Mouse (Mus musculus) spleen, adult 2 months (tissue): ENCODE measurements at regions not wholly inside any gene's neighbourhood (a gene's known extent, or its start where the extent isn't known, plus 50 kb on each side); places are given as distances from the start of the nearest gene placed in this dataset.

ENCODE experiments used
- DNase-seq, 2 experiments: peaks; one replicate each; pipeline versions ENCODE4 v3.0.0 to v3.0.0-alpha.2; 2012 to 2021; ENCODE audit warnings: low spot score in 2 of 2, low read depth in 1 of 2
- H3K27ac ChIP-seq: fragments of 200-500 bp; 2 replicates; pipeline ENCODE4 v1.5.1; 2012; ENCODE audit warnings: low read length, inconsistent platforms; ENCODE audit not compliant: insufficient read depth
- H3K27me3 ChIP-seq: fragments of 200-500 bp; 2 replicates; pipeline ENCODE4 v1.6.1; 2012; ENCODE audit warnings: mild to moderate bottlenecking, moderate library complexity, low read length, inconsistent platforms; ENCODE audit not compliant: control insufficient read depth, insufficient read depth
- H3K36me3 ChIP-seq: fragments of 200-500 bp; 2 replicates; pipeline ENCODE4 v1.6.1; 2012; ENCODE audit warnings: mild to moderate bottlenecking, low read length, inconsistent platforms; ENCODE audit not compliant: control insufficient read depth, insufficient read depth
- H3K4me1 ChIP-seq: fragments of 200-500 bp; 2 replicates; pipeline ENCODE4 v1.6.1; 2011; ENCODE audit warnings: inconsistent platforms; ENCODE audit not compliant: control insufficient read depth, insufficient read depth, insufficient read length
- H3K4me3 ChIP-seq: fragments of 200-500 bp; 2 replicates; pipeline ENCODE4 v1.5.1; 2011; ENCODE audit warnings: mild to moderate bottlenecking, inconsistent platforms; ENCODE audit not compliant: insufficient read depth, insufficient read length; ENCODE audit errors: extremely low read depth
- CTCF ChIP-seq: fragments of 200-500 bp; IDR thresholded peaks from 2 replicates; pipeline ENCODE4 v1.5.1; 2011; ENCODE audit warnings: mild to moderate bottlenecking, inconsistent platforms; ENCODE audit not compliant: insufficient read depth, insufficient read length, insufficient replicate concordance; ENCODE audit errors: extremely low read depth
- POLR2A ChIP-seq: fragments of 200-500 bp; IDR thresholded peaks from 2 replicates; pipeline ENCODE4 v1.6.1; 2011; ENCODE audit warnings: low read depth, low read length, inconsistent platforms
- WGBS: fragments of 180-500 bp; shearing (Covaris S2); methylation state at CpG from one replicate; pipeline ENCODE4 v1.1.7; 2018; 5-methylcytosine and 5-hydroxymethylcytosine counted together

- no peak for DNase-seq
- no peaks in the 10 kb centered on the region for H3K36me3 ChIP-seq
- no peak overlapping the region for H3K4me3 ChIP-seq
- H3K27me3 ChIP-seq, result no peaks in the 10 kb centered on the region
- TF ChIP-seq POLR2A, result no peak
- TF ChIP-seq CTCF, result no peak
- no peaks in the 10 kb centered on the region for H3K4me1 ChIP-seq
- no peak overlapping the region for H3K27ac ChIP-seq
- WGBS, result 91% methylated on average over 2 of the region's 2 CpGs
Measured at GRCm38 (mm10) chr9:67105216-67105615, 56.0 kb upstream of the Tpm1 start.

GRCm38 (mm10) chr9:67104616-67105015 is 55.4 kb upstream of the Tpm1 start:
- Histone ChIP-seq H3K4me3 (no peak overlapping the region), H3K4me1 (no peaks in the 10 kb centered on the region), H3K27ac (no peak overlapping the region), H3K27me3 (no peaks in the 10 kb centered on the region), H3K36me3 (no peaks in the 10 kb centered on the region)
- TF ChIP-seq CTCF, result no peak
- no peak for TF ChIP-seq POLR2A
- 75% methylated on average over 4 of the region's 4 CpGs for WGBS
- DNase-seq, result no peak

GRCm38 (mm10) chr9:67102578-67102977 is 53.4 kb upstream of the Tpm1 start:
- H3K36me3 ChIP-seq, result no peaks in the 10 kb centered on the region
- 92% methylated on average over 6 of the region's 6 CpGs for WGBS

GRCm38 (mm10) chr9:67099471-67099870 is 50.3 kb upstream of the Tpm1 start:
- no peak for TF ChIP-seq CTCF
- TF ChIP-seq POLR2A, result no peak
- H3K27ac ChIP-seq, result no peak overlapping the region
- 88% methylated on average over 6 of the region's 6 CpGs for WGBS
- no peaks in the 10 kb centered on the region for H3K27me3 ChIP-seq
- H3K4me3 ChIP-seq, result no peak overlapping the region
- no peak for DNase-seq
- no peaks in the 10 kb centered on the region for H3K36me3 ChIP-seq
- H3K4me1 ChIP-seq, result no peaks in the 10 kb centered on the region

More at GRCm38 (mm10) chr9:67102578-67102977, 53.4 kb upstream of the Tpm1 start:
- Histone ChIP-seq H3K27me3 (no peaks in the 10 kb centered on the region), H3K4me1 (no peaks in the 10 kb centered on the region), H3K27ac (no peak overlapping the region), H3K4me3 (no peak overlapping the region)
- no peak for DNase-seq
- TF ChIP-seq CTCF (no peak), POLR2A (no peak)
